Mouse (Mus musculus) heart, embryonic 10.5 days (tissue): ENCODE measurements around the gene Dhrs1. TPM values are rescaled to one million over a fixed set of nuclear protein-coding genes. Genes with fewer than 3 reads are reported as not detected.

Source experiments
- DNase-seq: peaks from one replicate; pipeline ENCODE4 v3.0.0-alpha.2; 2017; ENCODE audit warnings: low spot score
- H3K27ac ChIP-seq: fragments of 300-500 bp; sonication (generic); 2 replicates; pipeline ENCODE4 v1.5.1; 2016; ENCODE audit warnings: mild to moderate bottlenecking
- H3K27me3 ChIP-seq: fragments of 300-500 bp; sonication (generic); 2 replicates; pipeline ENCODE4 v1.6.1; 2016; ENCODE audit warnings: mild to moderate bottlenecking; ENCODE audit not compliant: poor library complexity, insufficient read depth, severe bottlenecking
- H3K36me3 ChIP-seq: fragments of 300-500 bp; sonication (generic); 2 replicates; pipeline ENCODE4 v1.6.1; 2016; ENCODE audit warnings: mild to moderate bottlenecking, moderate library complexity
- H3K4me1 ChIP-seq: fragments of 300-500 bp; sonication (generic); 2 replicates; pipeline ENCODE4 v1.6.1; 2016; ENCODE audit warnings: mild to moderate bottlenecking
- H3K4me3 ChIP-seq: fragments of 300-500 bp; sonication (generic); 2 replicates; pipeline ENCODE4 v1.5.1; 2016; ENCODE audit warnings: mild to moderate bottlenecking, moderate library complexity
- H3K9me3 ChIP-seq: fragments of 300-500 bp; sonication (generic); 2 replicates; pipeline ENCODE4 v1.6.1; 2016; ENCODE audit warnings: mild to moderate bottlenecking, moderate library complexity
- WGBS: fragments of 180-500 bp; shearing (Covaris S2); methylation state at CpG from one replicate; pipeline ENCODE4 v1.1.7; 2016; 5-methylcytosine and 5-hydroxymethylcytosine counted together
- polyA plus RNA-seq: library from polyadenylated mRNA; unstranded; fragments of >200 nt; fragmentation: Nextera tagmentation; extraction: Ambion mirVana; gene quantifications from 2 replicates; pipeline ENCODE4 v1.2.1, GENCODE M21; 2016

Dhrs1 gene
- polyA plus RNA-seq, 1 experiment from 2014 or later, result 60.5 TPM

DNA sequence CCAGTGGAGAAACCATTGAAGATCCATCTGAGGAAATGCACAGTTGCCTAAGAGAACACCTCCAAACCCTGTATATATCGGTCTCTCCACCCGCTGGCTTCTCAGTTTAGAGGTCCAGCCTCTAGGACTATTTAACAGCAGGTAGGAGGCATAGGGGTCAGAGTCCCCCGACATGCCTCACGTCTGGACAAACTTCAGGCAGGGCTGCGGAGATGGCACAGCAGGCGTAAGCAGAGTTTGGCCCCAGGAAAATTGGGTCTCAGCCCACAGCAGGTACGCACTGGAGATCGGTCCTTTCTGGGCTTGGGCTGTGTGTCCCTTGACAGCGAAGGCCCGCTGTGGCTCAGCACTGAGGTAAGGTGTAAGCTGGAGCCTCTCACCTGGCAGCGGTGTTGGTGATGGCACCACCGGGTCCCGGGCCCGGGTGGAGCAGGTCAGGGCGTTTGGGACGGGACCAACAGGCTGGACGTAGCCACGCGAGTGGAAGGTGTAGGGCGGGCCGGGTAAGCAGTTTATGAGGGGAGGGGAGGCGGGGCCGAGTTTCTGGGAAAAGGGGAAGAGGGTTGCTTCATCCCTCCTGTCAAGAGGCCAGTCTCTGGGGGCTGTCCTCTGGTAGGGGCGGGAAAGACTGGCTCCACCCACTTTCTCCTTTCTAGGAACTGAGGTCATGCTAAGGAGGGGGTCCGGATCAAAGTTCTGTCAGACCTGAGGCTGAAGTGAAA lies 32.3 kb downstream of the Dhrs1 start:
- DNase-seq, result peak; percentile 77
- WGBS, result 11% methylated on average over 25 of the region's 25 CpGs
- no peaks in the 10 kb centered on the region for H3K9me3 ChIP-seq
- peaks cover 38% of the 10 kb centered on the region for H3K27me3 ChIP-seq
- H3K4me3 ChIP-seq, result peak overlapping the region; percentile 50
- peaks cover 13% of the 10 kb centered on the region for H3K4me1 ChIP-seq
- peaks cover 20% of the 10 kb centered on the region for H3K36me3 ChIP-seq
- H3K27ac ChIP-seq, result no peak overlapping the region; the same call in 1 of the 2 replicates

DNA sequence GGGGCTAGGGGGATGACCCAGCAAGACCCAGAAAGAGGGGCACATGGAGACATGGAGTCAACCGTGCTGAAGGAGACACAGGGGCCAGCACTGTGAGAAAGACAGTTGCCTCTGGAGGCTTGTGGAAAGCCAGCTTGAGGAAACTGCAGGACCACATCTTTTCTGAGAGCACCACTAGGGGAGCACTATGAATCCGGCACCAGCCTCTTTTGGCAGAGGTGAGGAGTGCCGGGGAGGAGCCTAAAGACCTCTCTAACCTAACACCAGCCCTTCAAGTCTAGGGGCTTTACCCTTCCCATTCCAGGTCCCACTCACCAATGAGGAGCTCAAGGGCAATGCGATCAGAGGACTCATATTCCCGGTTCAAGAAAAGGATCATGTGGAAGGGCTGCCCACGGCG lies 33.7 kb downstream of the Dhrs1 start:
- Histone ChIP-seq H3K27me3 (peaks cover 38% of the 10 kb centered on the region), H3K9me3 (no peaks in the 10 kb centered on the region), H3K27ac (no peak overlapping the region), H3K36me3 (peaks cover 8% of the 10 kb centered on the region), H3K4me3 (no peak overlapping the region), H3K4me1 (peaks cover 13% of the 10 kb centered on the region)
- DNase-seq, result no peak
- WGBS, result 74% methylated on average over 7 of the region's 7 CpGs

DNA sequence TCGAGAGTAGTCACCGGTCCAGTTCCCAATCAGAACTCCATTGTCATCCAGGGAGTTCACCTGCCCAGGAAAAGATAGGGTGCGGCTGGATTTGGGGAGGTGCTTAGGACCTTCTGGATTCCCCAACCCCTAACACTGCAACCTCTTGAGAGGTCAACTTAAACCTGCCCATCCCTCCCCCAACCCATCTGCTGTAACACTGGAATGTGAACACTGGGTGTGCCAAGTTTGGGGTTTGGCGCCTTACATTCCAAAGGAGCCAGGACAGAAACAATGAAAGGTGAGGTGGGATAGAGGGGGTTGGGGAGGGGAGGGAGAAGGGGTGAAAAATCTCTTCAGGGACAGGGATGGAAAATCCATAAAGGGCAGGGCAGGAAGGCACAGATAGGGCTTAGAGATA lies 36.0 kb downstream of the Dhrs1 start:
- 83% methylated on average over 4 of the region's 4 CpGs for WGBS
- no peaks in the 10 kb centered on the region for H3K36me3 ChIP-seq
- H3K4me3 ChIP-seq, result no peak overlapping the region
- no peaks in the 10 kb centered on the region for H3K9me3 ChIP-seq
- peaks cover 38% of the 10 kb centered on the region for H3K27me3 ChIP-seq
- no peak for DNase-seq
- no peak overlapping the region for H3K27ac ChIP-seq
- H3K4me1 ChIP-seq, result peaks cover 17% of the 10 kb centered on the region

DNA sequence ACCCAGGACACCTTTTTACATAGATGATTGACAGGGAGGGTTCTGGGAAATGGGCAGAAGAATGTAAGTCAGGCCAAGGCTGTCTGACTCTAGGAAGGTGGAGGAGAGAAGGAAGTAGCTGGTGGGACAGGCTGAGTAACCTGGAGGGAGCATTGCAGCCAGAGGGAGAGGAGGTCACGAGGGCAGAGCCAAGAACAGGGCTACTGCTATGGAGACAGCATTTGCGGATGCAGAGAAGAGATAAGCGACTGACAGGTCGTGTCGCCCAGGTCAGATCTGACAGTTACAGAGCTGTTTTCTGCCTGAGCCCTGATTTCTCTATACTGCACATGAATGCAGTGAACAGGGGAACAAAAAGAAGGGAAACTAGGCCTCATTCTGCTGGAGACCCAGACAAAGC lies 38.1 kb downstream of the Dhrs1 start:
- H3K27ac ChIP-seq, result no peak overlapping the region
- peaks cover 20% of the 10 kb centered on the region for H3K27me3 ChIP-seq
- 48% methylated on average over 5 of the region's 5 CpGs for WGBS
- H3K36me3 ChIP-seq, result no peaks in the 10 kb centered on the region
- H3K4me3 ChIP-seq, result no peak overlapping the region
- H3K9me3 ChIP-seq, result no peaks in the 10 kb centered on the region
- no peak for DNase-seq
- peaks cover 4% of the 10 kb centered on the region; the same call in 1 of the 2 replicates for H3K4me1 ChIP-seq

DNA sequence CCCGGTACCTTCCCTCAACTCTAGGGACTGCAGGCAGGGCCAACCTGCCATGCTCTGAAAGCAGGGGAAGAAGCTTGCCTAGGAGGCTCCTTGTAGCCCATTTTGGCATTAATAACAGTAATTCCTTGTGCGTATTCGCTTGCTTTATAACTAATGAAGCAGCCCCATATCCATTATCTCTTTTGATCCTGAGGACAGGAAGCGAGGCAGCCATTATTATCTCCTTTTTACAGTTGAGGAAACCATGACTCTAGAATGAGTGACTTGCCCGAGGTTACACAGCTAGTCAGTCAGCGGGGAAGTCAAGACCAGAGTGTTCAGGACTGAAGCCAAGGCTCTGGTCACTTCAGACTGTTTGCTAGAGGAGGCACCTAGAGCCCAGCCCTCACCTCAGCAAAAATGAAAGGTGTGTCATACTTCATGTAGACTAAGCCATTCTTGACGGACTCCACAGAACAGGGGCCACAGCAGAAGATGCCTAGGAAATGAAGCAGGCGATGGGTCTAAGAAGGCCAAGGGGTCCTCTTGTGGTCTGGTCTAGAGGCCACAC lies 39.4 kb downstream of the Dhrs1 start:
- Histone ChIP-seq H3K27me3 (peaks cover 7% of the 10 kb centered on the region), H3K36me3 (no peaks in the 10 kb centered on the region), H3K9me3 (no peaks in the 10 kb centered on the region), H3K4me3 (no peak overlapping the region), H3K4me1 (peaks cover 4% of the 10 kb centered on the region; the same call in 1 of the 2 replicates), H3K27ac (no peak overlapping the region)
- WGBS, result 79% methylated on average over 8 of the region's 8 CpGs
- DNase-seq, result no peak

DNA sequence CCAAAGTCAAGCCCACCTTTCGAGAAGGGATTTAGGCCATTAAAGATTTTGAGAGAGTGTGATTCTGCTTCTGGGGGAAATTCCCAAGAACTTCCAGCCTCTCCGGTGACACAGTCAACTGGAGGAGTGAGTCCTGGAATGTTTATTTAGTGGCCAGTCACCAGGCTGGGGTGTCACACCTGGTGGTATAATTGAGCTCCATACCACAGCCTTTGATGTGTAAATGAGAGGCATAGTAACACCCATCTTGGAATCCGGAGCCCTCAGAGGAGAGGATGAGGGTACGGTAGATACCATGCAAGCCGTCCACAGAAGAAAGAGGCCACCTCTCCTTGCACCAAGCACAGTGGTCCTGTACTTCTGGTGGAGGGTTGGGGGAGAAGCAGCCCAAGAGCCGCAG lies 42.7 kb downstream of the Dhrs1 start:
- H3K27me3 ChIP-seq, result no peaks in the 10 kb centered on the region
- no peaks in the 10 kb centered on the region for H3K9me3 ChIP-seq
- no peak for DNase-seq
- WGBS, result 57% methylated on average over 6 of the region's 6 CpGs
- H3K27ac ChIP-seq, result no peak overlapping the region
- H3K4me3 ChIP-seq, result no peak overlapping the region
- no peaks in the 10 kb centered on the region for H3K36me3 ChIP-seq
- peaks cover 4% of the 10 kb centered on the region; the same call in 1 of the 2 replicates for H3K4me1 ChIP-seq

DNA sequence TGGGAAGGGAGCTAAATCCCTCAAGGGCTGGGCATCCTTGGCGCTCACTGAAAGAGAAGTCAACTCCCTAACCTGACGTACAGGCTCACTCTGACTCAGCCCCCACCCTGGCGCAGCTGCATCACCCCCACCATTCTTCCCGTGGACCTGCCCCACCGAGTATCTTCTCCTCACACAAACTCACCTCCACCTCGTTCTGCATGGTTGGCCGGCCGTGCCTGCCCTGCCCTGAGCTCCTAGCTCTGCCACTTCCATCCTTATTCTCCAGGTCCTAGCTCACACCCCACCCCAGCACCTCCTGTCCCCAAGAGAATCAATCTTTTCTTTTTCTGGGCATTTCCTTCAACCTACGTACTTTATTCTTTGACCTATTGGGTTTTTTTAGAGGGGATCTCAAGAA lies 44.4 kb downstream of the Dhrs1 start:
- H3K4me3 ChIP-seq, result no peak overlapping the region
- no peaks in the 10 kb centered on the region for H3K36me3 ChIP-seq
- H3K27me3 ChIP-seq, result no peaks in the 10 kb centered on the region
- 67% methylated on average over 9 of the region's 9 CpGs for WGBS
- no peak overlapping the region for H3K27ac ChIP-seq
- DNase-seq, result no peak
- no peaks in the 10 kb centered on the region for H3K9me3 ChIP-seq
- H3K4me1 ChIP-seq, result no peaks in the 10 kb centered on the region

DNA sequence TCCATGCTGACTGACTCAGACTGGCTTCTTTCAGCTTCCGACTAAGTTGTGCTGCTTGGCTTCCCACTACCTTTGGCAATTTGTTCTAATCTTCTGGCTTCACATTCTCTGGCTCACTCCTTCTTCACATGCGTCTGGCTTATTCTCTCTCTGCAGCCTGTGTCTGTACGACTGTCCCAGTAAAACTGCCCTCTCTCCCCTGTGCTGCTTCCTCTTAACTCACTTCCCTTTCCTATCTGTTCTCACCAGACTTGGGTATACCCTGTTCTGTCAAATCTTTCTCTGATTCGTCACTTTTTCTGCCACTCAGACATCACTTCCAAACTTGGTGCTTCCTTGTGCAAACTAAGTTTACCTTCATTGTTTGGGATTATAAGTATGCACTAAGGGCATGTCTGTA lies 48.3 kb downstream of the Dhrs1 start:
- Histone ChIP-seq H3K4me1 (no peaks in the 10 kb centered on the region), H3K36me3 (no peaks in the 10 kb centered on the region), H3K27ac (no peak overlapping the region), H3K4me3 (no peak overlapping the region), H3K27me3 (no peaks in the 10 kb centered on the region), H3K9me3 (no peaks in the 10 kb centered on the region)
- DNase-seq, result no peak
- 81% methylated on average over 4 of the region's 4 CpGs for WGBS

DNA sequence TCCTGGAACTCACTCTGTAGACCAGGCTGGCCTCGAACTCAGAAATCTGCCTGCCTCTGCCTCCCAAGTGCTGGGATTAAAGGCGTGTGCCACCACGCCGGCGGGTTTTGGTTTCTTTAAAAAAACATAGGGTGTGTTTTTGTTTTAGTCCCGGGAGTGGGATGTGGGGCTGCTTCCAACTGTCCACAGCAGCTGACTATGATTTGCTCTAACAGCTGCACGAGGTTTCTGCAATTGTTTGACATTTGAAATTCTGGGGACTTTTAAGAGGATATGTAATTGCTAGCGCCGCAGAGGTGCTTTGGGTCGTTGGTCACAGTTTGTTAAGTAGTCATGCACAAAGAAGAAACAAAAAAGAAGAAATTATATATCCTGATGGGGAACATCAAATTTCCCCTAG lies 56.1 kb downstream of the Dhrs1 start:
- Histone ChIP-seq H3K4me3 (no peak overlapping the region), H3K4me1 (no peaks in the 10 kb centered on the region), H3K27ac (no peak overlapping the region), H3K36me3 (no peaks in the 10 kb centered on the region), H3K27me3 (no peaks in the 10 kb centered on the region), H3K9me3 (no peaks in the 10 kb centered on the region)
- 76% methylated on average over 10 of the region's 10 CpGs for WGBS
- no peak for DNase-seq

Other genes starting within 250 kb of the Dhrs1 start
- 0.36 and 0.41 TPM in 2 replicates for gene Cpne6, start 235.2 kb downstream of the Dhrs1 start, polyA plus RNA-seq
- gene Nrl, start 220.7 kb downstream of the Dhrs1 start, polyA plus RNA-seq, result not detected in 2 replicates
- gene Pck2, start 205.4 kb downstream of the Dhrs1 start, polyA plus RNA-seq, result 31.5 and 32.5 TPM in 2 replicates
- gene Dcaf11, start 185.7 kb downstream of the Dhrs1 start, polyA plus RNA-seq, result 69.9 and 75.2 TPM in 2 replicates
- gene A730061H03Rik, start 185.3 kb downstream of the Dhrs1 start, polyA plus RNA-seq, result 1.3 TPM in 1 of 2 replicates, not detected in the other
- 74.6 and 136 TPM in 2 replicates for gene Fitm1, start 170.1 kb downstream of the Dhrs1 start, polyA plus RNA-seq
- gene Psme1, start 167.6 kb downstream of the Dhrs1 start, polyA plus RNA-seq, result 173 and 196 TPM in 2 replicates
- 17.1 and 22.1 TPM in 2 replicates for gene Emc9, start 160.4 kb downstream of the Dhrs1 start, polyA plus RNA-seq
- gene Psme2, start 154.6 kb downstream of the Dhrs1 start, polyA plus RNA-seq, result 188 and 205 TPM in 2 replicates
- gene Rnf31, start 154.0 kb downstream of the Dhrs1 start, polyA plus RNA-seq, result 14.4 and 21.9 TPM in 2 replicates
- 5.9 and 7.4 TPM in 2 replicates for gene Irf9, start 142.1 kb downstream of the Dhrs1 start, polyA plus RNA-seq
- gene Rec8, start 127.7 kb downstream of the Dhrs1 start, polyA plus RNA-seq, result 13.7 and 17.6 TPM in 2 replicates
- gene Ipo4, start 109.7 kb downstream of the Dhrs1 start, polyA plus RNA-seq, result 103 and 108 TPM in 2 replicates
- gene Gm49378, start 107.8 kb downstream of the Dhrs1 start, polyA plus RNA-seq, result 2.3 and 3.1 TPM in 2 replicates
- 91.6 and 96.4 TPM in 2 replicates for gene Tm9sf1, start 101.9 kb downstream of the Dhrs1 start, polyA plus RNA-seq
- gene Tssk4, start 95.5 kb downstream of the Dhrs1 start, polyA plus RNA-seq, result 0.27 and 0.57 TPM in 2 replicates
- gene Mdp1, start 85.2 kb downstream of the Dhrs1 start, polyA plus RNA-seq, result 71.6 and 79.7 TPM in 2 replicates
- gene Gmpr2, start 73.7 kb downstream of the Dhrs1 start, polyA plus RNA-seq, result 50.8 and 58.8 TPM in 2 replicates
- gene Nedd8, start 73.6 kb downstream of the Dhrs1 start, polyA plus RNA-seq, result 543 and 573 TPM in 2 replicates
- 44.4 and 50.4 TPM in 2 replicates for gene Tinf2, start 63.9 kb downstream of the Dhrs1 start, polyA plus RNA-seq
- 0.46 and 1.6 TPM in 2 replicates for gene Tgm1, start 31.8 kb downstream of the Dhrs1 start, polyA plus RNA-seq
- 25.1 and 29.4 TPM in 2 replicates for gene Rabggta, start 23.4 kb downstream of the Dhrs1 start, polyA plus RNA-seq
- gene Nop9, start within 50 bp of the Dhrs1 start, polyA plus RNA-seq, result 33.2 and 49.1 TPM in 2 replicates
- 1.4 and 2.0 TPM in 2 replicates for gene Cideb, start 12.8 kb upstream of the Dhrs1 start, polyA plus RNA-seq
- gene Ltb4r2, start 15.7 kb upstream of the Dhrs1 start, polyA plus RNA-seq, result 0.44 and 1.1 TPM in 2 replicates
- 0.53 and 0.79 TPM in 2 replicates for gene Ltb4r1, start 20.3 kb upstream of the Dhrs1 start, polyA plus RNA-seq
- 14.5 and 18.1 TPM in 2 replicates for gene Adcy4, start 38.4 kb upstream of the Dhrs1 start, polyA plus RNA-seq
- gene Ripk3, start 43.2 kb upstream of the Dhrs1 start, polyA plus RNA-seq, result 20.0 and 32.0 TPM in 2 replicates
- gene Nfatc4, start 77.5 kb upstream of the Dhrs1 start, polyA plus RNA-seq, result 15.4 and 35.8 TPM in 2 replicates
- 27.1 and 32.7 TPM in 2 replicates for gene Nynrin, start 108.3 kb upstream of the Dhrs1 start, polyA plus RNA-seq
- gene Cbln3, start 138.7 kb upstream of the Dhrs1 start, polyA plus RNA-seq, result 0.12 and 0.30 TPM in 2 replicates
- gene Khnyn, start 139.3 kb upstream of the Dhrs1 start, polyA plus RNA-seq, result 18.2 and 23.2 TPM in 2 replicates
- 42.4 and 50.3 TPM in 2 replicates for gene Sdr39u1, start 154.6 kb upstream of the Dhrs1 start, polyA plus RNA-seq
- gene Cma1, start 199.0 kb upstream of the Dhrs1 start, polyA plus RNA-seq, result not detected in 2 replicates
- not detected in 2 replicates for gene Cma2, start 205.3 kb upstream of the Dhrs1 start, polyA plus RNA-seq